Mouse (Mus musculus) cortical plate, adult 2 months (tissue): ENCODE measurements around the gene Fbxl5.

Source experiments
- CTCF ChIP-seq: fragments of 200-500 bp; IDR thresholded peaks from 2 replicates; pipeline ENCODE4 v1.5.1; 2011; ENCODE audit warnings: mild to moderate bottlenecking, control low read depth, low read length; ENCODE audit not compliant: insufficient read depth; ENCODE audit errors: extremely low read depth
- POLR2A ChIP-seq: fragments of 200-500 bp; IDR thresholded peaks from 2 replicates; pipeline ENCODE4 v1.6.1; 2011; ENCODE audit warnings: mild to moderate bottlenecking, low read length, control low read depth; ENCODE audit not compliant: insufficient read depth; ENCODE audit errors: extremely low read depth

- TF ChIP-seq CTCF, result no peak
- no peak for TF ChIP-seq POLR2A
These were observed 49.9 kb downstream of the Fbxl5 start for GRCm38 (mm10) chr5:43771555-43771954.
